Mouse (Mus musculus): ENCODE data around the gene Dip2a. TPM values are rescaled to one million over a fixed set of nuclear protein-coding genes. Genes with fewer than 3 reads are reported as not detected.

The Dip2a gene
- polyA plus RNA-seq, 1 experiment from 2014 or later, result 10.2 TPM

GRCm38 (mm10) chr10:76237341-76238225 is 107.5 kb downstream of the Dip2a start, which contains the start of gene Prmt2:
Gene Prmt2, minus strand, starts transcription at chr10:76237865.
- no peaks in the 10 kb centered on the region for H3K9me3 ChIP-seq (replicated peaks)
- H3K27me3 ChIP-seq, result no peaks in the 10 kb centered on the region; the same call in 1 of the 2 replicates
- WGBS, result under 1% methylated on average over 47 of the region's 47 CpGs
- H3K9ac ChIP-seq, result peak within 1 kb of the TSS; percentile 77
- peak within 1 kb of the TSS; percentile 67 for H3K4me2 ChIP-seq
- peaks cover 26% of the 10 kb centered on the region for H3K4me1 ChIP-seq
- peak; percentile 98 for ATAC-seq
- H3K27ac ChIP-seq, result peak within 1 kb of the TSS; percentile 91
- H3K36me3 ChIP-seq (ENCODE audit: poor library complexity, severe bottlenecking), result peaks cover 8% of the 10 kb centered on the region
- H3K4me3 ChIP-seq, result peak within 1 kb of the TSS; percentile 73

DNA sequence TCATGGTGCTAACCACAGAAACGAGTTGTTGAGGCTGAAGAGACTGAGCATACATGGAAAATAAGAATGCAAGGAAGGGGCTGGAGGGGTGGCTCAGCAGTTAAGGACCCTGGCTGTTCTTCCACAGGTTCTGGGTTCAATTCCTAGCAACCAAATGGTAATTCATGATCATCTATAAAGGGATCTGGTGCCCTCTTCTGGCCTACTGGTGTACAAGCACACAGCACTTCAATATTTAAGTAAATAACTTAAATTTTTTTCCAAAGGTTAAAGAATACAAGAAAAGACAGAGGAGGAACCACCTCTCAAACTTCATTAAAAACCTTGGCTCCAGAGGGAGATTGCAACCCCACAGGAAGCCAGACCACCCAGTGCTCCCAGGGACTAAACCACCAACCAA is 115.5 kb downstream of the Dip2a start:
- ATAC-seq, result no peak

GRCm38 (mm10) chr10:76225944-76226343 is 119.1 kb downstream of the Dip2a start:
- no peak for ATAC-seq
- Histone ChIP-seq H3K4me2 (no peak overlapping the region), H3K9me3 (replicated peaks) (no peaks in the 10 kb centered on the region), H3K4me1 (no peaks in the 10 kb centered on the region), H3K9ac (no peak overlapping the region), H3K4me3 (no peak overlapping the region), H3K27me3 (no peaks in the 10 kb centered on the region), H3K36me3 (ENCODE audit: poor library complexity, severe bottlenecking) (peaks cover 54% of the 10 kb centered on the region), H3K27ac (no peak overlapping the region)
- 93% methylated on average over 11 of the region's 11 CpGs for WGBS

More for the DNA sequence above, 115.5 kb downstream of the Dip2a start:
- no peak overlapping the region for H3K4me2 ChIP-seq
- 72% methylated on average over 1 of the region's 1 CpGs for WGBS
- no peaks in the 10 kb centered on the region for H3K9me3 ChIP-seq (replicated peaks)
- H3K4me3 ChIP-seq, result no peak overlapping the region
- H3K27ac ChIP-seq, result no peak overlapping the region
- H3K4me1 ChIP-seq, result 0 out of 2 replicates have a peak, but pooled peaks cover 6% of the 10 kb centered on the region
- H3K27me3 ChIP-seq, result no peaks in the 10 kb centered on the region
- no peak overlapping the region for H3K9ac ChIP-seq
- peaks cover 17% of the 10 kb centered on the region for H3K36me3 ChIP-seq (ENCODE audit: poor library complexity, severe bottlenecking)

- no peak for ATAC-seq
- no peak overlapping the region for H3K27ac ChIP-seq
- peaks cover 15% of the 10 kb centered on the region for H3K9me3 ChIP-seq (replicated peaks)
- no peaks in the 10 kb centered on the region for H3K4me1 ChIP-seq
- no peak overlapping the region for H3K4me2 ChIP-seq
- no peak overlapping the region for H3K9ac ChIP-seq
- H3K36me3 ChIP-seq (ENCODE audit: poor library complexity, severe bottlenecking), result peaks cover 98% of the 10 kb centered on the region
- no peak overlapping the region for H3K4me3 ChIP-seq
- H3K27me3 ChIP-seq, result no peaks in the 10 kb centered on the region
- 89% methylated on average over 9 of the region's 9 CpGs for WGBS
Observed at GRCm38 (mm10) chr10:76218240-76218639, 126.9 kb downstream of the Dip2a start.

GRCm38 (mm10) chr10:76217056-76217455 is 128.0 kb downstream of the Dip2a start:
- H3K4me1 ChIP-seq, result no peaks in the 10 kb centered on the region
- H3K9me3 ChIP-seq (replicated peaks), result peaks cover 15% of the 10 kb centered on the region
- no peaks in the 10 kb centered on the region for H3K27me3 ChIP-seq
- WGBS, result 98% methylated on average over 17 of the region's 17 CpGs
- peaks cover 98% of the 10 kb centered on the region for H3K36me3 ChIP-seq (ENCODE audit: poor library complexity, severe bottlenecking)
- H3K4me3 ChIP-seq, result no peak overlapping the region
- no peak overlapping the region for H3K27ac ChIP-seq
- no peak overlapping the region for H3K9ac ChIP-seq
- no peak overlapping the region for H3K4me2 ChIP-seq
- no peak for ATAC-seq

DNA sequence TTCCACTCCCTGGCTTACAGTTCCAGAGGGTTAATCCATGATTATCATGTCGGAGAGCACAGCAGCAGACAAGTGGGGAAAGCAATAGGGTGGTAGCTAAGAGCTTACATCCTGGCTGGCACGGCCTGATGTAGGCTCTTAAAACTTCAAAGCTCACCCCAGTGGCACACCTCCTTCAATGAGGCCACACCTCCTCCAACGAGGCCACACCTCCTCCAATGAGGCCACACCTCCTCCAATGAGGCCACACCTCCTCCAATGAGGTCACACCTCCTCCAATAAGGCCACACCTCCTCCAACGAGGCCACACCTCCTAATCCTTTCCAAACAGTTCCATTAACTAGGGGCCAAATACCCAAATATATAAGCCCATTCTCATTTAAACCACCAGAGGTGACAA is 130.9 kb downstream of the Dip2a start:
- Histone ChIP-seq H3K27me3 (no peaks in the 10 kb centered on the region), H3K4me2 (no peak overlapping the region), H3K4me1 (no peaks in the 10 kb centered on the region), H3K4me3 (no peak overlapping the region), H3K36me3 (ENCODE audit: poor library complexity, severe bottlenecking) (peaks cover 96% of the 10 kb centered on the region), H3K9me3 (replicated peaks) (peaks cover 15% of the 10 kb centered on the region), H3K9ac (no peak overlapping the region), H3K27ac (no peak overlapping the region)
- ATAC-seq, result no peak
- 90% methylated on average over 4 of the region's 4 CpGs for WGBS

DNA sequence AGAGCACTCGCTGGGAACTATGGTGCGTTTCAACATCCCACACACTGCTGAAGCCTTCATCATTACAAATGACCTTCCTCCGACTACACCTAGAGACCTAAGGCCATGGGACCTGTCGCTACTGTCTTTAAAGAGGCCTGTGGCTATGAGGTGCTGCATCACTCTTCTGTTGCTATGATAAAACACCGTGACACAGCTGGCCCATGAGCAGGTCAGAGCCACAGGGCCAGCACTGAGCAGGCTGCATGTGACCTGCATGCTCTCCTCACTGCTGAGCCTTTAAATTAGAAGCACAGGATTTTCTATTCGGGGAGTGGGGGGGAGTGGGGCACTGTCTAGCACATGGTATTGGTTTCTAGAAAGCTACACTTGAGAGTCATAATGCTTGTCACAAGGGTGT is 133.0 kb downstream of the Dip2a start:
- Histone ChIP-seq H3K4me1 (no peaks in the 10 kb centered on the region), H3K9me3 (replicated peaks) (peaks cover 15% of the 10 kb centered on the region), H3K27me3 (no peaks in the 10 kb centered on the region), H3K27ac (no peak overlapping the region), H3K4me2 (no peak overlapping the region), H3K4me3 (no peak overlapping the region), H3K36me3 (ENCODE audit: poor library complexity, severe bottlenecking) (peaks cover 97% of the 10 kb centered on the region), H3K9ac (no peak overlapping the region)
- 93% methylated on average over 6 of the region's 6 CpGs for whole genome bisulfite sequencing
- ATAC-seq, result no peak

DNA sequence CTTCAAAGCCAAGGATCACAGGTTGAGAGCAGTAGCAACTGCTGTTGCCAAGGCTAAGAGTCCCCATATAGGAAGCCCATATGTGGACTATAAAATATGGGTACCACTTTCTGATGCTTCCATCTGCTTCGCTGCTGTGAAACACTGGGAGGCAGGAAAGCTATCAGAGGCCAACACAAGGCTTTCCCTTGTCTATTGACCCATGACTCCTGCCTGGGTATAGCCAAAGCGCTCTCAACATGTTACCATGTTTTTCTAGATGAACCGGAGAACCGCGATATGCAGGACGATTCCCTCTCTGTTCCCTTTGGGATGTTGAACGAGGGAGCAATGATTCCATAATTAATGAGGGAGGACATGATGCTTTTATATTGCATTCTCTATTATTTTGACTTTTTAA is 134.3 kb downstream of the Dip2a start:
- H3K36me3 ChIP-seq (ENCODE audit: poor library complexity, severe bottlenecking), result peaks cover 97% of the 10 kb centered on the region
- H3K27me3 ChIP-seq, result no peaks in the 10 kb centered on the region
- H3K4me3 ChIP-seq, result no peak overlapping the region
- H3K9ac ChIP-seq, result no peak overlapping the region
- H3K4me2 ChIP-seq, result no peak overlapping the region
- no peaks in the 10 kb centered on the region for H3K4me1 ChIP-seq
- WGBS, result 96% methylated on average over 7 of the region's 7 CpGs
- H3K9me3 ChIP-seq (replicated peaks), result peaks cover 15% of the 10 kb centered on the region
- no peak for ATAC-seq
- no peak overlapping the region for H3K27ac ChIP-seq

Other genes starting within 250 kb of the Dip2a start
- not detected in 2 replicates for gene Slc5a4b, start 234.3 kb downstream of the Dip2a start, polyA plus RNA-seq (2015; fragmentation: Nextera tagmentation; extraction: Ambion mirVana)
- 0.08 TPM in 1 of 2 replicates, not detected in the other for gene Slc5a4a, start 197.8 kb downstream of the Dip2a start, polyA plus RNA-seq (2015; fragmentation: Nextera tagmentation; extraction: Ambion mirVana)
- gene Prmt2, start 107.4 kb downstream of the Dip2a start, polyA plus RNA-seq (2015; fragmentation: Nextera tagmentation; extraction: Ambion mirVana), result 173 and 181 TPM in 2 replicates
- gene S100b, start 91.4 kb downstream of the Dip2a start, polyA plus RNA-seq (2015; fragmentation: Nextera tagmentation; extraction: Ambion mirVana), result 0.47 TPM in 1 of 2 replicates, not detected in the other
- 2.1 TPM in 1 of 2 replicates, not detected in the other for gene AC141477.1, start 95.2 kb upstream of the Dip2a start, polyA plus RNA-seq (2015; fragmentation: Nextera tagmentation; extraction: Ambion mirVana)
- 14.8 and 15.0 TPM in 2 replicates for gene Pcnt, start 97.5 kb upstream of the Dip2a start, polyA plus RNA-seq (2015; fragmentation: Nextera tagmentation; extraction: Ambion mirVana)
- gene 2610028H24Rik, start 103.8 kb upstream of the Dip2a start, polyA plus RNA-seq (2015; fragmentation: Nextera tagmentation; extraction: Ambion mirVana), result not detected in 2 replicates
- gene Mcm3ap, start 123.6 kb upstream of the Dip2a start, polyA plus RNA-seq (2015; fragmentation: Nextera tagmentation; extraction: Ambion mirVana), result 68.0 and 71.3 TPM in 2 replicates
- 7.8 and 7.9 TPM in 2 replicates for gene Ybey, start 123.8 kb upstream of the Dip2a start, polyA plus RNA-seq (2015; fragmentation: Nextera tagmentation; extraction: Ambion mirVana)
- gene Lss, start 186.3 kb upstream of the Dip2a start, polyA plus RNA-seq (2015; fragmentation: Nextera tagmentation; extraction: Ambion mirVana), result 48.4 and 51.6 TPM in 2 replicates
- 0.22 TPM in 1 of 2 replicates, not detected in the other for gene Spatc1l, start 217.0 kb upstream of the Dip2a start, polyA plus RNA-seq (2015; fragmentation: Nextera tagmentation; extraction: Ambion mirVana)
- not detected in 2 replicates for gene Ftcd, start 230.4 kb upstream of the Dip2a start, polyA plus RNA-seq (2015; fragmentation: Nextera tagmentation; extraction: Ambion mirVana)